Mouse (Mus musculus) right cerebral cortex, postnatal 4 days (tissue): ENCODE measurements around the gene Farp2.
A peak's percentile ranks its signal among the peaks of the same experiment; 100 is the strongest.

Source experiments
- DNase-seq: peaks from one replicate; pipeline ENCODE4 v3.0.0-alpha.2; 2022

The Farp2 gene

DNA sequence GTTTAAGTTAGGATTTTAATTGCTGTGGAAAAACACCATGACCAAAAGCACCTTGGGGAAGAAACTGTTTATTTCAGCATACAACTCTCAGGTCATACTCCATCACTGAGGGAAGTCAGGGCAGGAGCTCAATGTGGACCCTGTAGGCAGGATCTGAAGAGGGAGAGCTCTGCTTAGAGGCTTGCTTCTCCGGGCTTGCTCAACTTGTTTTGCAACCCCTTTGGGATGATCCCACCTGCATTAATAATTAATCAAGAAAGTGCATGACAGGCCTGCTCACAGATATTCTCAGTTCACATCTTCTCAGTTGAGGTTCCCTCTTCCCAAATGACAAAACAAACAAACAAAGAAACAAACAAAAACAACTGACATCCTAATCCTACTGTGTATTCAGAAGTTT, 51.8 kb downstream of the Farp2 start:
- DNase-seq: no peak

GRCm38 (mm10) chr1:93564781-93565180, 52.9 kb downstream of the Farp2 start:
- no peak for DNase-seq

GRCm38 (mm10) chr1:93567013-93567412, 55.1 kb downstream of the Farp2 start:
- DNase-seq: no peak

GRCm38 (mm10) chr1:93567717-93568497, 56.0 kb downstream of the Farp2 start:
- no peak for DNase-seq

DNA sequence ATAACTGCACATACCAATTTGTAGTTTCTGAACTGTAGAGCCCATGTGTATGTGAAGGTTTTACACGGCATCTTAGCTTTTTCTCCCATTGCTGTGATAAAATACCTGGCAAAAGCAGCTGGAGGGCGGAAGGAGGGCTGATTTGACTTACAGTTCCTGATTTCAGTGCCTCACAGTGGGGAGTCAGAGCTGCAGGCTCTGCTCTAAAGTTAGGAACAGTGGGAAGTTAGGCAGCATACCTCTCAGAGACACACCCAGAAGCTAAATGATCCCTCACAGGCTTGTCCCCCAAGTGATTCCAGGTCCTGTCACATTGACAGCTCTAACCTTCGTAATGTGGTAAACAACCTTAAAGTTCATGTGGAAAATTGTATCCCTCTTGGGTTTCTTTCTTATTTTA, 65.2 kb downstream of the Farp2 start:
- DNase-seq: no peak

DNA sequence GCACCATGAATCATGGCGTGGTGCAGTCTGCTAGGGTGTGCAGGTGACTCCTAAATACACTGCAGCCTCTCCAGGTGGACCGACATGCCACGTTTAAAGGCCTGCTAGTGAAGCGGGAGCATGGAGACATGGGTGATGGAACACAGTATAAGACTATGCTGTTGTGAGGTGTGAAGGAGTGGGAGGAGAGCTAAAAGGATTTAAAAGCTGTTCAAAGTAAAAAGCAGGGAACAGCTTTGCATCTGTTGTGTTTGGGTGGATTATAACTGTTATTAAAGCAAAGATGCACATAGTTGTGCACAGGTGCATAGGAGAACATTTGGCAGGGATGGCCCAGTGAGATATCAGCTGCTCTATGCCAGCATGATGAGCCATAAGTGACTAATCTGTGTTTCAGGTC, 66.0 kb downstream of the Farp2 start:
- no peak for DNase-seq

DNA sequence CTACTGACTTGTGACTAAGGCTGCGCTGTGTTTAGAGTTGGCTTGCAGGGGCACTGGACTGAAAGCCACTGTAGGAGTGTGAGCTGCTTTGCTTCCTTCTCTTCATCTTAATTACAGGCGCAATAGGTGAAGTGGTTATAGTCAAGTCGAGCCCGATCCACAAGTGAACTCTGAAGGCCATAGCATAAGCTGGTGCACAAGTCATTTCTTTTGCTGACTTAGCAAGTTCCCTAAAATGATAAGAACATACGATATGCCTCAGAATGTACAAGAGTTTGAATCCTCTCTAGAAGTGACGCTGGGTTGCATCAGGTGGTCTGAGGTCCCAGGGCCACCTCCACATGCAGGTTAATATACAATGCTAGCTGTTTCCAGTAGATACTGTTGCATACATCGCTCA, 69.7 kb downstream of the Farp2 start:
- DNase-seq: no peak

DNA sequence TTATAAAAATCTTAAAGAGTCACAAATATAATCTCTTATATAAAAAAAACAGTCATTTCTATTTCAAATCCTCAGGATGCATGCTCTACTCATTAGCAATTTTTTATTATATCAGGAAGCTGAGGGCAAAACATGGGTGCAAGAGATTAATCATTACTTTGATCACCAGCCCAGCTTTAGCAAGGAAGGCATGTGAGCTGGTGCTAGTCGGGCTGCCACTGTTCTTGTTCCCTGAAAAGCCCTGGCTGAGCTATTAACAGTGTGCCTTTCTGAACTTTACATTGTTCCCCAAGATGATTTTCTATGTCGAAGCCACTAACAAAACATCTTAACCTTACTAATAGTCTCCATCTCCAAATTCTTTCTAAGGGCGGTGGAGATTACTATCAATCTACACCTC, 76.5 kb downstream of the Farp2 start:
- no peak for DNase-seq

DNA sequence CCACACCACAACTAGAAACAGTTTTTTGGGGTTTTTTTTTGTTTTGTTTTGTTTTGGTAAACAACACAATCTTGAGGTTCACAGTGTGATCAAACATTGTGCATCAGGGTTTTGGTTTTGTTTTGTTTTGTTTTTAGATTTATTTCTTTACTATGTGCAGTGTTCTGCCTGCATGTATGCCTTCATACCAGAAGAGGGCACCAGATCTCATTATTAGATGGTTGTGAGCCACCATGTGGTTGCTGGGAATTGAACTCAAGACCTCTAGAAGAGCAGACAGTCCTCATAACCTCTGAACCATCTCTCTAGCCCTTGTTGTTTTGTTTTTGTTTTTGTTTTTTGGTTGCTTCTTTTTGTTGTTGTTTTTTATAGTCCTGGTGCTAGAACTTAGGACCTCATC, 82.1 kb downstream of the Farp2 start:
- DNase-seq: no peak

DNA sequence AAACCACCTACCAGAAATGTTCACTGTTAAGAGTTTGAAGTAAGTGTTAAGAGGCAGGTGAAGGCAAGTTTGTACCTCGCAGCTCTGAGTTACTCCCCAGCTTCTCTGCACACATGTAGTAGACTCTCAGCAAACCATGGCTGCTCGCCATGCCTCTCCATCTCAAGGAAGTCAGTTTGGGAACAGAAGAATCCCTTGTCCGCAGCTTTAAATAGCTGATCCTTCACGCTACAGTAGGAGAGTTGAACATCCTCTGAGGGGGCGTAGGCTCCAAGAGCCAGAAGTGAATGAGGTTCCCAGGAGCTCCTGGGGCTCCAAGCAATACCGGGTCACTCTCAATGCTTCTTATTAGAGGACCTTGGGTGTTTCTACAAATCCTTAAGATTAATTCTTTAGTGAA, 84.0 kb downstream of the Farp2 start:
- DNase-seq: no peak

- no peak for DNase-seq
These were observed 91.0 kb downstream of the Farp2 start for GRCm38 (mm10) chr1:93602911-93603310.

DNA sequence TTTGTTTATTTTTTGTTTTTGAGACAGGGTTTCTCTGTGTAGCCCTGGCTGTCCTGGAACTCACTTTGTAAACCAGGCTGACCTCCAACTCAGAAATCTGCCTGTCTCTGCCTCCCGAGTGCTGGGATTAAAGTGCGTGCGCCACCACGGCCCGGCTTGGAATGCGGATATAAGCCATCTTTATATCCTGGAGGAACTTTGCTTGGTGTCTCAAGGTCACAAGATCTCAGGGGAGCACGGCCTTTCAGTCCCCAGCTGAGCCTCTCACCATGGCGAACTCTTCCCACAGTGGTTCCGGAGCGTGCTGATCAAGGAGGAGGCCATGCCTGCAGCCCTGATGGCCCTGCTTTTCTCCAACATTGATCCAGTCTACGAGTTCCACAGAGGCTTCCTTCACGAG, 92.0 kb downstream of the Farp2 start:
- DNase-seq: no peak

GRCm38 (mm10) chr1:93607090-93608083, 95.5 kb downstream of the Farp2 start:
- DNase-seq: no peak

GRCm38 (mm10) chr1:93608696-93609245, 96.9 kb downstream of the Farp2 start:
- no peak for DNase-seq

- no peak for DNase-seq
These were observed 97.9 kb downstream of the Farp2 start for GRCm38 (mm10) chr1:93609762-93610161.

DNA sequence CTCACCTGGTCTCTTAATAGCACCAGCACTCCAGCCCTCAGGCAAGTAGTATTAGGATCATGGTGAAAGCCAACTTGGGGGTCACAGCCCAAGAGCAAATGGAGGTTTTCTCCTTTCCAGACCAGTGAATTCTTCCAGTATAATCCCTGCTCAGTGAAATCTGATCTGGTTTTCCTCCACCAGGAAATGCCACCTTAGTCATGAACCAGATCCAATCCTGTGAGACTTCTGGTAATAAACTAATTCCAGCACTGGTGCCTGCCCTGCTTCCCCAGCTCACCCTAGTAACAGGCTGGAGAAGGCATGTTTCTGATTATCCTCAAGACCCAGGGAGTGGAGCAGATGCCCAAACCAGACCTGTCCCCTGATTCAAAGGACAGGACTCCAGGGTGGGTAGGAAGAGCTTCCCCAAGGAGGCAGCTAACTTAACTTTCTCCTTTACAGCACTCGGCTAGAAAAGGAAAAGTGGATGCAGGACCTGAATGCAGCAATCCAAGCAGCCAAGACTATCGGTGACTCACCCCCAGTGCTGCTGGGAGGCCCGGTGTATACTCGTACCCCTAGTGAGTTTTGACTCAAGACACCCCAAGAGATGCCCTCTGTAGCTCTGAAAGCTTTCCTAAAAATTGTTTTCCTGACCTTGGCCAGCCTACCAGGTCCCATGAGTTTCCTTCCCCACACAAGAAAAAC, 106.3 kb downstream of the Farp2 start:
- DNase-seq: no peak

GRCm38 (mm10) chr1:93618948-93619347, 107.1 kb downstream of the Farp2 start:
- DNase-seq: no peak

DNA sequence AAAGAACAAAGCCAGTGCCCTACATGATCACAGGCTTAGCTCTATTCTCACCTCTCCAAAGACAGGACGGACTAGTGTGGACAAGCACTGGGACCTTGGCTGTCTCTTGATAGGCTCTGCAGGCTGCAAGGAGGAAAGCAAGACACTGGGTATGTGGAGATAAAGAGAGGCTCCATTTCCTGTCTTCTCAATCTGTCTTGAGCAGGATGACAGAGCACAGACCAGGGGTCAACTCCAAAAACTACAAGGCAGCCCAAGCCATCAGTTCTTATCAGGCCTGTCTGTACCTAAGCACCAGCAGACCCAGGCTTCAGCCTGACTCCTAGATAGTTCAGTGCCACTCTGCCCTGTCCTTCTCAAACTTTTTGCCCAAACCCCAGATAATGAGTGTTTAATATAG, 112.6 kb downstream of the Farp2 start:
- no peak for DNase-seq

- no peak for DNase-seq
These were observed 118.9 kb downstream of the Farp2 start for GRCm38 (mm10) chr1:93630796-93631195.

- DNase-seq: no peak
These were observed 120.8 kb downstream of the Farp2 start for GRCm38 (mm10) chr1:93632723-93633122.

- peak; percentile 27 for DNase-seq
These were observed 122.6 kb downstream of the Farp2 start for GRCm38 (mm10) chr1:93634481-93634891.

DNA sequence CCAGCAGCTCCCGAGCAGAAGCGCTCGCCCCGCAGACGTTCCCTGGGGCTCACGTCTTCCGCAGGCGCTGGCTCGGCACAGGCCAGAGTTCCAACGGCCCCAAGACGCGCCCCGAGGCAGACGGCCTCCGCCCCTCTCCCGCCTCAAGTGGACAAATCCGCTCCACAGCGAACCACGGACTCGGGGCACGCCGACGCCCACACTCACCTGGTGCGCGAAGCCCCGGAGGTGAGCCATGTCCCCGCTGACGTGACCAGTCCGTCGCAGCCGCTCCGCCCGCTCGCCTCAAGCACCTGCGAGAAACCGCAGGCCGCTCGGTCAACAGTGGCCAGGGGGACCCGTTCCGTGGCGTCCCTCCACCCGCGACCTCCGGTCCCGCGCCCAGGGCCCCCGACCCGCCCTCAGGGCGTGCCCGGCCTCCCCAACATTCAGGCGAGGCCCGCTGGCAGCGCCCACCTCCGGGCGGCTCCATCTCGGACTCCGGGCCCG, 123.3 kb downstream of the Farp2 start:
- peak; percentile 53 for DNase-seq
